8 mouse cellular contexts compared by ENCODE assay signal in the genomic region with DNA sequence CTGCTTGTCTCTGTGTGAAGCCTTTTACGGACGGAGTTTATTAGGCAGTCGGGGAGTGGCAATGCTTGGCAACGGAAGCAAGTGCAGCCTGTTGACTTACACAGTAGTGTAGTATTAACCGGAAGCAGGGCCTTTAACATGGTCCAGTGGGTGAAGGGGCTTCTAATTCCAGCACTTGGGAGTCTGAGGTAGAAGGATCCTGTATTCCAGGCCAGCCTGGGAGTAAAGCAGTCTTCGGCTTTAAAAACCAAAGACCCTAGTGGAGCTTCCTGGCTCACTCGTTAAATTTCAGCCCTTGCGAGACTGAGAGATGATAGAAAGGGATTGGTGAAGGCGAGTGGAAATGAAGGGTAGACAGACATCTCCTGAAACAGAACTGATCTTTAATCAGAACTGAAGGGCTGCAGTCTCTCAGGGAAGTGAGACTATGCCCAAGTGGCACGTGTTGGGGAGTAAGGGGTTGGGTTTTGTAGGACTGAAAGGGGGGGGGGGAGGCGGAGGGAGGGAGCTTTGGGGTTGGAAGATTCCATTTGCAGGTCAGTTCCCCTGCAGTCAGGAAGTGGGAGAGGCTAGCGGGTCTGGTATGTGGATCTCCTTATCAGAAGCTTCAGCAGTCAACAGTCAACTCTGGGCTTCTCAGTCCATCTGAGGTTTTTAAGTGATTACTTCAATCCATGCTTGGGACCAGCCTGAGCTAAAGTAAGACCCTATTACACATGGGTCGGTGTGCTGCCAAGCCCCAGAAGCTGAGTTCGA. TPM values are rescaled to one million over a fixed set of nuclear protein-coding genes. Genes with fewer than 3 reads are reported as not detected.
DNase-seq lines count a peak whose midpoint lies in the region; ATAC-seq lines count a peak whose summit lies in the region.

No protein-coding gene starts in this region.

- H3K27me3 ChIP-seq in hindbrain, embryonic 11.5 days (ENCODE audit: control insufficient read depth, insufficient read depth, low read length) = no peaks in the 10 kb centered on the region

- ATAC-seq in erythroid progenitor cell, adult 5-6 weeks (replicated peaks; ENCODE audit: low FRiP score, poor library complexity, severe bottlenecking) = peak; percentile 56
- no peak; the same call in 1 of the 2 replicates for ATAC-seq in hindbrain, embryonic 11.5 days (ENCODE audit: low FRiP score)
- ATAC-seq in activated CD4-positive, CD25-positive, alpha-beta regulatory T cell, adult 4 months = no peak

- no peaks in the 10 kb centered on the region for H3K9me3 ChIP-seq in hindbrain, embryonic 11.5 days (ENCODE audit: control insufficient read depth, low read length)

- H3K9ac ChIP-seq in hindbrain, embryonic 11.5 days (ENCODE audit: low read depth, low read length) = no peak overlapping the region

- WGBS in hindbrain, embryonic 11.5 days = 35% methylated on average over 13 of the region's 14 CpGs
- WGBS in macrophage (ENCODE audit: missing documents) = 31% methylated on average over 14 of the region's 14 CpGs

- DNase-seq in MN1 (ENCODE audit: low spot score) = peak; percentile 64
- DNase-seq in hindbrain, embryonic 11.5 days (ENCODE audit: low spot score) = peak; percentile 41
- DNase-seq in layer of hippocampus, postnatal 14 days (ENCODE audit: low spot score in 2 of 2) = peak; percentile 6 to 24
- peak; percentile 55 for DNase-seq in skeletal muscle tissue, adult 2 months (ENCODE audit: low read depth, low spot score)

- peak overlapping the region; percentile 62 for H3K4me3 ChIP-seq in brown adipose tissue, adult 24 weeks (ENCODE audit: insufficient read depth, low read depth, low read length)
- peak overlapping the region; percentile 76 for H3K4me3 ChIP-seq in hindbrain, embryonic 11.5 days (ENCODE audit: low read depth, low read length)
- peak overlapping the region; percentile 74 for H3K4me3 ChIP-seq in macrophage (ENCODE audit: inconsistent target)

- H3K79me2 ChIP-seq in macrophage (ENCODE audit: inconsistent target) = peaks cover 37% of the 10 kb centered on the region

- H3K36me3 ChIP-seq in hindbrain, embryonic 11.5 days (ENCODE audit: control insufficient read depth, insufficient read depth, low read length) = no peaks in the 10 kb centered on the region
- no peaks in the 10 kb centered on the region for H3K36me3 ChIP-seq in macrophage (ENCODE audit: inconsistent target)

- peaks cover 11% of the 10 kb centered on the region; the same call in 1 of the 2 replicates for H3K4me1 ChIP-seq in brown adipose tissue, adult 24 weeks (ENCODE audit: control insufficient read depth, insufficient read depth, insufficient read length, low read length)
- no peaks in the 10 kb centered on the region for H3K4me1 ChIP-seq in hindbrain, embryonic 11.5 days (replicated peaks; ENCODE audit: control insufficient read depth, insufficient read depth, low read length)

- H3K27ac ChIP-seq in brown adipose tissue, adult 24 weeks (replicated peaks; ENCODE audit: low read depth, low read length) = peak overlapping the region; percentile 77
- H3K27ac ChIP-seq in hindbrain, embryonic 11.5 days (ENCODE audit: low read depth, low read length) = 0 out of 2 replicates have a peak overlapping the region, but pooled peaks have one; percentile 48
- peak overlapping the region; percentile 92 for H3K27ac ChIP-seq in macrophage

- peak overlapping the region; percentile 50 for H3K4me2 ChIP-seq in hindbrain, embryonic 11.5 days (replicated peaks; ENCODE audit: low read depth, low read length)

RNA-seq across cellular contexts. Expression of gene Krcc1, which starts 1.0 kb away (rescaled TPM):
- polyA plus RNA-seq in brown adipose tissue, adult 24 weeks (2012; ENCODE audit: insufficient read depth, insufficient read length, missing spikeins) = 160 and 201 TPM in 2 replicates
- total RNA-seq in erythroid progenitor cell, adult 5-6 weeks (2015; ENCODE audit: low replicate concordance) = 21.8 and 56.9 TPM in 2 replicates
- 42.4 and 49.0 TPM in 2 replicates for total RNA-seq in erythroid progenitor cell, adult 5-6 weeks (2017; ENCODE audit: low replicate concordance)
- polyA plus RNA-seq in hindbrain, embryonic 11.5 days (2014; fragmentation: Nextera tagmentation; extraction: Ambion mirVana) = 37.9 and 38.5 TPM in 2 replicates
- total RNA-seq in layer of hippocampus, postnatal 14 days (2021) = 10 to 100 TPM; 14.8 to 16.6 TPM
- total RNA-seq in macrophage (2018; cell fraction: chromatin; rRNA removed) = 100 to 1,000 TPM in 5 of 26 experiments, 10 to 100 TPM in 21; 20.3 to 134 (median 75.3) TPM
- total RNA-seq in macrophage (2018; cell fraction: cytosol; rRNA removed) = 100 to 1,000 TPM in 21 of 26 experiments, 10 to 100 TPM in 5; 82.9 to 143 (median 109) TPM
- 100 to 1,000 TPM in 11 of 26 experiments, 10 to 100 TPM in 15; 51.7 to 138 (median 94.1) TPM for total RNA-seq in macrophage (2018; cell fraction: nucleus; rRNA removed)
- 102 to 223 TPM (median 117 TPM) in 3 replicates for polyA plus RNA-seq in macrophage (2018)
- polyA plus RNA-seq in activated CD4-positive, CD25-positive, alpha-beta regulatory T cell, adult 4 months (2017; shearing (Covaris generic)) = 100 to 1,000 TPM in 1 of 2 experiments, 10 to 100 TPM in 1; 88.6 to 106 TPM

RNA-seq across cellular contexts. Expression of gene Smyd1, which starts 51.6 kb away (rescaled TPM):
- polyA plus RNA-seq in brown adipose tissue, adult 24 weeks (2012; ENCODE audit: insufficient read depth, insufficient read length, missing spikeins) = 2.5 and 6.3 TPM in 2 replicates
- not detected in 2 replicates for total RNA-seq in erythroid progenitor cell, adult 5-6 weeks (2015; ENCODE audit: low replicate concordance)
- not detected in 2 replicates for total RNA-seq in erythroid progenitor cell, adult 5-6 weeks (2017; ENCODE audit: low replicate concordance)
- 0.76 and 0.88 TPM in 2 replicates for polyA plus RNA-seq in hindbrain, embryonic 11.5 days (2014; fragmentation: Nextera tagmentation; extraction: Ambion mirVana)
- total RNA-seq in layer of hippocampus, postnatal 14 days (2021) = 1 to 10 TPM; 1.4 to 4.0 TPM
- 1 to 10 TPM in 1 of 26 experiments, under 1 TPM in 2, not detected in 23; 0.25 to 3.3 (median 0.66) TPM for total RNA-seq in macrophage (2018; cell fraction: chromatin; rRNA removed)
- total RNA-seq in macrophage (2018; cell fraction: cytosol; rRNA removed) = under 1 TPM in 5 of 26 experiments, not detected in 21; 0.04 to 0.36 (median 0.19) TPM
- total RNA-seq in macrophage (2018; cell fraction: nucleus; rRNA removed) = under 1 TPM in 3 of 26 experiments, not detected in 23; 0.14 to 0.93 (median 0.15) TPM
- not detected in 3 replicates for polyA plus RNA-seq in macrophage (2018)
- polyA plus RNA-seq in activated CD4-positive, CD25-positive, alpha-beta regulatory T cell, adult 4 months (2017; shearing (Covaris generic)) = not detected

RNA-seq across cellular contexts. Expression of gene Cd8b1, which starts 52.1 kb away (rescaled TPM):
- 0.75 TPM in 1 of 2 replicates, not detected in the other for polyA plus RNA-seq in brown adipose tissue, adult 24 weeks (2012; ENCODE audit: insufficient read depth, insufficient read length, missing spikeins)
- 0.84 and 1.4 TPM in 2 replicates for total RNA-seq in erythroid progenitor cell, adult 5-6 weeks (2015; ENCODE audit: low replicate concordance)
- 0.51 TPM in 1 of 2 replicates, not detected in the other for total RNA-seq in erythroid progenitor cell, adult 5-6 weeks (2017; ENCODE audit: low replicate concordance)
- polyA plus RNA-seq in hindbrain, embryonic 11.5 days (2014; fragmentation: Nextera tagmentation; extraction: Ambion mirVana) = not detected in 2 replicates
- not detected for total RNA-seq in layer of hippocampus, postnatal 14 days (2021)
- not detected for total RNA-seq in macrophage (2018; cell fraction: chromatin; rRNA removed)
- total RNA-seq in macrophage (2018; cell fraction: cytosol; rRNA removed) = not detected
- not detected for total RNA-seq in macrophage (2018; cell fraction: nucleus; rRNA removed)
- 0.16 TPM in 1 of 3 replicates, not detected in the others for polyA plus RNA-seq in macrophage (2018)
- 10 to 100 TPM; 13.1 to 17.9 TPM for polyA plus RNA-seq in activated CD4-positive, CD25-positive, alpha-beta regulatory T cell, adult 4 months (2017; shearing (Covaris generic))
